Mouse (Mus musculus): ENCODE measurements around the gene Mea1.

- TF ChIP-seq POLR2A (IDR thresholded peaks at IDR 0.05; ENCODE audit: insufficient read depth, low read length) = no peak
- TF ChIP-seq CTCF (IDR thresholded peaks at IDR 0.05; ENCODE audit: low read depth, low read length) = no peak
These were observed 48.7 kb upstream of the Mea1 start for GRCm38 (mm10) chr17:46629685-46630441.

Data from ES-Bruce4 (cell line).